Mouse (Mus musculus) thymus, postnatal 25 days (tissue): ENCODE results near the gene Asb1.
A peak's percentile ranks its signal among the peaks of the same experiment; 100 is the strongest.

Source experiments
- DNase-seq: peaks from one replicate; pipeline ENCODE4 v3.0.0; 2022

The Asb1 gene

DNA sequence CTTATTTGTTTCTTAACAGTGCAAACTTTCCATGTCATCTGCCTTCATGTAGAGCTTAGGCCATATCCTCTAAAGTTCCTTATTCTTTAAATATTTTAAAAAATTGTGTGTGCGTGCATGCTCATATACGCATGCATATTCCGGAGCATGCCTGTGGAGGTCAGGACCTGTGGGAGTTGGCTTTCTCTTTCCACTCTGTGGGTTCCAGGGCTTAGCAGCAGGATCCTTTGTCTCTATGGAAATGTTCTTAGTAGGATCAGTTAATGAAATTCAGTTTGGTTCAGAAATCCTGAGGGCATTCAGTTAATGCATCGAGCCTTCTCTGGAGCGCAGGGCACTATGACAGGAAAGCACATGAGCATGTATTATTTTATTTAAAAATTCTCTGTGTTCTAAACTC is 7.2 kb downstream of the Asb1 start:
- no peak for DNase-seq

GRCm38 (mm10) chr1:91549073-91549472 is 8.7 kb downstream of the Asb1 start:
- DNase-seq = no peak

DNA sequence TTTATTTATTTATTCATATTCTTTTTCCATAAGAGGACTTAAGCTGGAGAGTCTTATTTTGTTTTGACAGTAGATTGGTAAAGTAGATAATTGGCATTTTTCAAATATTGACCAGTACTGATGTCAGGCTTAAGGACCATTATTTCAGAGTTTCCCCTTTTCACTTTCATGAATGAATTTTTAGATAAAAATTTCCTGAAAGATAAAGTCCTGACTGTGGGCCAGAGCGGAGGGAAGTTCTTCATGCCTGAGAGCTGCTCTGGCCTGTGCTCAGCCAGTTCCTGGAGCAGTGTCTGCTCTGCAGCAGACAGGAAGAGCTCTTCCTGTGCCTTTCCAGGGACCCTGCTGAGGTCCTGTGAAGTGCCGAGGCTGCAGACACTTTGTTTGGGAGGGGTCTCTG is 16.8 kb downstream of the Asb1 start:
- DNase-seq = no peak

DNA sequence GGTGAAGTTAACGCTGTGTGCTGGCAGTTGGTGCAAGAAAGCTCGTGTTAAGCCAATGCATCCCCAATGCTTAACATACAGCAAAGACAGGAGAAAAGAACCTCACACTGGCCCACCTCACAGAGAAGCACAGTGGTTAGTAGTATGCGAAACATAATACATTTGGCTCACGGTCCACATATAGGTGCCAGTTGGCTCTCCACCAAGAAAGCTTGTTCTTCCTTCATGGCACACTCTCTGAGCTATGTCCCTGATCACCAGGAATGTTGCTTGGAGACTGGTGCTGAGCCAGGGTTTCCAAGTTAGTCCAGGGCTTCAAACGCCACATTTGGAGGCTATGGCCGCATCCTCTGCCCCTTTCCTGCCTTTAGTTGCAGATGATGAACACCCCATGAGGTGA is 20.9 kb downstream of the Asb1 start:
- DNase-seq = no peak

DNA sequence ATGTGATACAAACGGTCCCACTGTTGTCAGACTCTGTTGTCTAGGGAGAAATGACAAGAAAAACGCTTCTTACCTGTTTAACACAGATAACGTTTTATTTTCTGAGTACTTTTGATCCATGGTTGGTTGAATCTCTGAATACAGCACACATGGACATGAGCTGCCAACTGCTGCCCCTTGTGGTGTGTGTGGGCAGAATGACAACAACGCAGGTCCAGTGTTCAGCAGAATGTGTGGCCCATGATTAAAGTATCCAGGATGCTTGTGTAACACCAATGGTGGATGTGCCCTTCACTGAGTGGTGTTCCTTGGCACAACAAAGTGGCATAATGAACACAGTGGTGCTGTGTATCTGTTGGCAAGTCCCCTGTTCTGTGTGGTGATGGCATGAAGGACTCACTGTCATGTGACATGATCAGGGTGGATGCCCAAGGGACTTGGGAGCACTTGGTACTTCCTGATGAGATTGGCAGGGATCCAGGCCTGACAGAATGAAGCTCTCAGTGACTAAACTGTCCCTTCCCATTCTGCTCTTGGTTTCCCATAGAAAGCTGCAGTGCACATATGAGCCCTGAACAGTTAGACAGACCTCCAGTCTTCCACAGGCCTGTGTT is 22.7 kb downstream of the Asb1 start:
- DNase-seq = no peak

DNA sequence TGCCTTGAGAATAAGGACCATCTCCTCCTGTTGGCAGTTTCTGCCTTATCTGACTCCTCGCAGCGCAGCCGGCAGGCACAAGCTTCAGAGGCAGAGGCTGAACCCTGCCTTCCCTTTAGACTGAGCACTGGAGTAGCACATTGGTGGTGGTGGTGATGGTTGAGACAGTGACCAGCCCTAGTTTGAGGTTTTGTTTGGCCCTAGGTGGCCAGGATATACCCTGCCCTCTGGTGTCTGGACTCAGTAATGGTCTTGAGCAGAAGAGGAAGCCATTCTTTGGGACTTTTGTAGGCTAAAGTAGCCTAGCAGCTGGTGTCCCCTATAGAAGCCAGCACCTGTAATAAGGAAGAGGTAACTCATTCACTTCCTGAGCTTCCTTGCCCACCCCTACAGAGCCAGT is 23.7 kb downstream of the Asb1 start:
- no peak for DNase-seq

GRCm38 (mm10) chr1:91564598-91564997 is 24.3 kb downstream of the Asb1 start:
- no peak for DNase-seq

DNA sequence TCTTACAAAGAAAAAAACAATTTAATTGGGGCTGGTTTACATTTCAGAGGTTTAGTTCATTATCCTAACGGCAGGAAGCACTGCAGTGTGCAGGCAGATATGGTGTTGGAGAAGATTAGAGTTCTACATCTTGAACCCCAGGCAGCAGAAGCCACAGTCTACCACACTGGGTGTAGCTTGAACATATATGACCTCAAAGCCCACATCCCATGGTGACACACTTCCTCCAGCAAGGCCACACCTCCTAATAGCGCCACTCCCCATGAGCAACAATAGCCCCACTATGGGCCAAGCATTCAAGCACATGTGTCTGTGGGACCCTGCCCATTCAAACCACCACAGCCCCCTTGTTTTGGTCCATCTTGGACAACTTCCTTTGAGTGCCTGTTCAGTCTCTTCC is 26.9 kb downstream of the Asb1 start:
- DNase-seq = no peak

DNA sequence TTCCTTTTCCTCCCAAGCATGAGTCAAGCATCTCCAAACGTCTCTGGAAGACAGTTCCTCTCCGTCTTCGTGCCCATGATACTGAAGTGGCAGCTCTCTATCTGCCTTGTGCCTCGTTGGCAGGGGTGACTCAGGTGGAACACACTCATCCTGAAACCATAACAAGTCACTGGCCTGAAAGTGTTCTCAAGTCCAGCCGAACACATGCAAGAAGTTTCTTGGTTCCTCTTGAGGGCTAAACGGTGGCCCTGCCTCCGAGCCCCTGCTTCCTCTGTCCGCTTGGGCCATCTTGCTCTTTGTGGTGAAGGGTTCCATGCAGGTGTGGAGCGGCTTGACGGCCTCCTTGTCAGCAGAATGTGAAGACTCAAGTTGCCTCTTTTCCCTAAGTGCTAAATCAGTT is 32.1 kb downstream of the Asb1 start:
- DNase-seq = no peak

- peak; percentile 73 for DNase-seq
Observed at GRCm38 (mm10) chr1:91574208-91574607, 33.9 kb downstream of the Asb1 start.

GRCm38 (mm10) chr1:91577883-91578517 is 37.7 kb downstream of the Asb1 start:
- DNase-seq = no peak

DNA sequence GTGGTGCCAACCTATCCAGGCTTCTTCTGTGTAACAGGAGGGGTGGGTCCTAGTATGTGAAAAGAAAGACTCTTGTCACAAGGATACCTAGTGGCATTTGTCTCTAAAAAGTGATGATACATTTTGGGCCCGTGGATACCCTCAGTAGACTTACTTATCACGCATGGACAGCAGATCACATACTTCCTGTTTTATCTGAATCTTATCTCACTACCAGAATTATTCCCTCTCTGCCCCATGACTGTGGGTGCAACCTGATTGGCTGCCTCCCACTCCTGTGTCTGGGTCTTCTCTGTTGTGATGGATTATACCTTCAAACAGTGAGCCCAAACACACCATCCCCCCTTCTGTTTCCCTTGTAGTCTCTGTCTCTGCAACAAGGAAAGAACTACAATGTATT is 40.2 kb downstream of the Asb1 start:
- no peak for DNase-seq

DNA sequence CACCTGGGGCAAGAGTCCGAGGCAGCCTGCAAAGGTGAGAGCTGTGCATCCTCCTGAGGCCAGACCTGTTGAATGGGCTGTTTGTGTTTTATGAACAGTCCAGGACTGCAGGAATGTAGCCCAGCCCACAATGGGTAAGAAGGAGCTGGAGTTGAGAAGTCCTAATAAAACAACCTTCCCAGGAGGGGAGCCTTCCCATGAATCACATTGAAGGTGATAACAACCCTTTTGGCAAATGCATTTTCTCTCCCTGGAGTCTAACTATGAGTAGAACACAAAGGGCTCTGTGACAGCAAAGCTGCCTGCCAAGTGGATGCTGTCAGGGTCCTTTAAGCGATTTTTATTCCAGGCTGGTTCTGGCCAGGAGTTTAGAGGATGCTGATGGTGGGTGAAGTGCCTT is 40.9 kb downstream of the Asb1 start:
- DNase-seq = no peak

- DNase-seq = no peak
Observed at GRCm38 (mm10) chr1:91584969-91585835, 44.9 kb downstream of the Asb1 start.

GRCm38 (mm10) chr1:91589738-91590137 is 49.4 kb downstream of the Asb1 start:
- no peak for DNase-seq

- no peak for DNase-seq
Observed at GRCm38 (mm10) chr1:91595521-91596020, 55.2 kb downstream of the Asb1 start.

DNA sequence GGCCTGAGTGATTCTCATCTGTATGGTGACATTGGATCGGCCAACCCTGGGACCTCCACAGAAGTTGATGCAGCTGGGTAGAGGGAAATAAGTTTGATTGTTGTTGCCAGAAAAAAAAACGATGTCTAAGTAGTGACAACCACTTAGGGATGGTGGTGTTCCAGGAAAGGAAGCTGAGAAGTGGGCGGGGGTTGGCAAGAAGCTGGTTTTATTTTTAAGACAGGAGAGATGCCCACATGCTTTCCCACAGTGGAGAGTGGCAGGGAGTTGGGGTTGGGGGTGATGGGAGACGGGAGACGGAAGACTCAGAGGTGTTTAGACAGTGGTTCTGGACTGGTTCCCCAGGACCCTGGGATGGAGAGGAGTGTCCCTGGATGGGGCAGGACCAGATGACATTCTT is 57.3 kb downstream of the Asb1 start:
- DNase-seq = no peak

GRCm38 (mm10) chr1:91600671-91601361 is 60.5 kb downstream of the Asb1 start:
- peak; percentile 87 for DNase-seq

DNA sequence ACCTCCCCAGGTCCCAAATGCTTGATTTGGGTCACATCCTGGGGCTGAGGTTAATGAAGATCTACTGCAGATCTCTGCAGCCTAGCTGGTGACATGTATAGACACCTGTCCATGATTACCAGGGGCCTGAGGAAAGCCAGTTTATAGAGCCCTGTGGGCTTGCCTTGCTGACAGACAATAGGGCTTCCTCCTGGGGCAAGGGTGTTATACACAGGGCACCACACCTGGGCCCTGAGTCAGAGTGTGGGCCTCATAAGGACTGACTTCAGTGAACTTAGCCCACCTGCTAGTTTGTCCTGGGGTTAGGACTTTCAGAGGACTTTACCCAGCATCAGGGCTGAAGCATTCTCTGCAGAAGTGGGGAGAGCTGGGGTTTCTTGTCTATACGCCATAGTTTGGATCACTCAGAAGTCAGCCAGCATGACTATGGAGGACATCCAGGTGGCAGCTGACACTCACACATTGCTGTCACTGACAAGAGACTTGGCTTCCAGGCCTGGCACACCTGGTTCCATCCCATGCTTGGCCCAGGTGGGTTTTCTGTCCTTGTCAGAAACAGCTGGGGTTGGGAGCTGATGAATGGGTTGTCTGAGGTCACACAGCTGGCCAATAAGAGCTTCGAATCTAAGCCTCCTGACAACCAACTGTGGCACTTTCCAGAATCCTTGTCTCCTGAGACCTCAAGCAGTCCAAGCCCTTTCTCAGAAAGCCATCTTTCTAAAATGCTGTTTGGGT is 61.2 kb downstream of the Asb1 start:
- DNase-seq = peak; percentile 68

GRCm38 (mm10) chr1:91605632-91606031 is 65.3 kb downstream of the Asb1 start:
- DNase-seq = no peak

DNA sequence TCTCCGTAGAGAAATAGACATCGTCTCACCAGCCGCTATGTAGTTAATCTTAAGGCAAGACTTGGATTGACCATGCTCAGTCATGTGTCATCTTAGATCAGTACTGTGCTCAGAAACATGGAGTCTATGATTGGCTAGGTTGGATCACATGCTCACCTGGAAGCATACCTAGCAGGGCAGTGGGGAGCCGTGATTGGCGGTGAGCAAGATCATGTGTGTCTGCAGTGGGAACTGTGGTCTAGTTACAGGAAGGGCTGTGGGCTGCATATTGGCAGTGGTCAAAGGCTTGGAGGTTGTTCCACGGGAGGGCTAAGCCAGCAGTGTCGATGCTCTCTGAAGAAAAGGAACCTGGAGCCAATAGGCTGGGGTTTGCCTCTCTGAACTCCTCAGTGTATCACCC is 66.4 kb downstream of the Asb1 start:
- no peak for DNase-seq

- no peak for DNase-seq
Observed at GRCm38 (mm10) chr1:91607141-91607540, 66.8 kb downstream of the Asb1 start.
